Mouse (Mus musculus): Measurements from ENCODE around the gene B3galt1. TPM values are rescaled to one million over a fixed set of nuclear protein-coding genes. Genes with fewer than 3 reads are reported as not detected.
A peak's percentile ranks its signal among the peaks of the same experiment; 100 is the strongest.

Gene B3galt1
- polyA plus RNA-seq, 1 experiment from 2014 or later, result 51.2 TPM

GRCm38 (mm10) chr2:68124751-68125150, 559.1 kb downstream of the B3galt1 start:
- Histone ChIP-seq H3K36me3 (no peaks in the 10 kb centered on the region), H3K27me3 (no peaks in the 10 kb centered on the region), H3K27ac (no peak overlapping the region), H3K9me3 (no peaks in the 10 kb centered on the region), H3K4me3 (no peak overlapping the region), H3K9ac (no peak overlapping the region), H3K4me2 (no peak overlapping the region), H3K4me1 (replicated peaks) (peaks cover 13% of the 10 kb centered on the region)
- no peak for ATAC-seq (ENCODE audit: low FRiP score)
- 59% methylated on average over 6 of the region's 6 CpGs for WGBS

- H3K4me3 ChIP-seq, result no peak overlapping the region
- no peak overlapping the region for H3K4me2 ChIP-seq
- H3K9me3 ChIP-seq, result no peaks in the 10 kb centered on the region
- H3K9ac ChIP-seq, result no peak overlapping the region
- no peak overlapping the region for H3K27ac ChIP-seq
- WGBS, result 89% methylated on average over 2 of the region's 2 CpGs
- H3K36me3 ChIP-seq, result no peaks in the 10 kb centered on the region
- no peaks in the 10 kb centered on the region for H3K27me3 ChIP-seq
- ATAC-seq (ENCODE audit: low FRiP score), result no peak
- 0 out of 2 replicates have a peak, but pooled peaks cover 5% of the 10 kb centered on the region for H3K4me1 ChIP-seq (replicated peaks)
These were observed 575.4 kb downstream of the B3galt1 start for GRCm38 (mm10) chr2:68141094-68141493.

DNA sequence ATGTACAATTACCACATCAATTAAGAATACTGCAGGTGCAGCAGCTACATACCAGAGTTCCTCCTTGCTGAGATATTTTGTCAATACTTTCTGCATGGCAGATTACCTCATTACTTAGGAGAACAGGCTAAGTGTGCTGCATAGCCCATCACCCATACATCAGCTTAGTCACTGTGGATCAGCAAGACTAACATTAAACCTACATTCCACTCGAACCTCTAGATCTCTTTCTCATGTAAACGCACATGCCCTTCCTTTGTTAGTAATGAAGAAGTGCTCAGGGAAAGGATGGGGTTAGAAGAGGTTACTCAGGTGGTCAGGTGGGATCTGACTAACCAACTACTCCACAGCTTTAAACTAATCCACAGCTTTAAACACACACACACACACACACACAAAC, 577.6 kb downstream of the B3galt1 start:
- no peak overlapping the region for H3K4me2 ChIP-seq
- no peak overlapping the region for H3K27ac ChIP-seq
- H3K9ac ChIP-seq, result no peak overlapping the region
- ATAC-seq (ENCODE audit: low FRiP score), result no peak
- WGBS, result 64% methylated on average over 2 of the region's 2 CpGs
- no peaks in the 10 kb centered on the region for H3K9me3 ChIP-seq
- no peaks in the 10 kb centered on the region for H3K27me3 ChIP-seq
- no peaks in the 10 kb centered on the region for H3K36me3 ChIP-seq
- H3K4me1 ChIP-seq (replicated peaks), result 0 out of 2 replicates have a peak, but pooled peaks cover 5% of the 10 kb centered on the region
- H3K4me3 ChIP-seq, result no peak overlapping the region

GRCm38 (mm10) chr2:68159751-68160150, 594.1 kb downstream of the B3galt1 start:
- H3K4me2 ChIP-seq, result no peak overlapping the region
- H3K4me3 ChIP-seq, result no peak overlapping the region
- H3K9ac ChIP-seq, result no peak overlapping the region
- no peak overlapping the region for H3K27ac ChIP-seq
- H3K4me1 ChIP-seq (replicated peaks), result no peaks in the 10 kb centered on the region
- ATAC-seq (ENCODE audit: low FRiP score), result no peak
- WGBS, result 90% methylated on average over 5 of the region's 5 CpGs
- H3K9me3 ChIP-seq, result no peaks in the 10 kb centered on the region
- H3K27me3 ChIP-seq, result no peaks in the 10 kb centered on the region
- H3K36me3 ChIP-seq, result no peaks in the 10 kb centered on the region

GRCm38 (mm10) chr2:68160566-68160965, 594.9 kb downstream of the B3galt1 start:
- Histone ChIP-seq H3K27ac (no peak overlapping the region), H3K4me3 (no peak overlapping the region), H3K27me3 (no peaks in the 10 kb centered on the region), H3K9me3 (no peaks in the 10 kb centered on the region), H3K4me1 (replicated peaks) (no peaks in the 10 kb centered on the region), H3K9ac (no peak overlapping the region), H3K4me2 (no peak overlapping the region), H3K36me3 (no peaks in the 10 kb centered on the region)
- no peak for ATAC-seq (ENCODE audit: low FRiP score)
- 94% methylated on average over 2 of the region's 2 CpGs for WGBS

DNA sequence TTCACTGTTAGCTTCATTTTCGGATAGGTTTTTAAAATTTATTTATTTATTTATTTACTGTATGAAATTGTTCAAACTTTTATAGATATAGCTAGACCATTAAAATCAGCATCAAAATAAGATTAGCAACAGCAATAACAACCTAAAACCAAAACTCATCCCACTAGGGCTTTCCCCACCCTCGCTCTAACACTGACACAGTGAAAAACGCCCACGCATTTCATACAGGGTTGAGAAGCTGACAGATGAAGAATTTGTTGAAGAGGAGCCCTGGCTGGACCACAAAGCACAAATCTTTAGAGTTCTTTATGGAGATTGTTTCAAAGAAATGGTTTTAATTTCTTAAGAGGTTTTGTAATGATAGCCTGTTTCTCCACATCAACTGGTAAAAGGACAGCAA, 596.3 kb downstream of the B3galt1 start:
- Histone ChIP-seq H3K4me1 (replicated peaks) (no peaks in the 10 kb centered on the region), H3K4me3 (no peak overlapping the region), H3K27me3 (no peaks in the 10 kb centered on the region), H3K4me2 (no peak overlapping the region), H3K9ac (no peak overlapping the region), H3K27ac (no peak overlapping the region), H3K9me3 (no peaks in the 10 kb centered on the region), H3K36me3 (no peaks in the 10 kb centered on the region)
- 85% methylated on average over 4 of the region's 4 CpGs for WGBS
- ATAC-seq (ENCODE audit: low FRiP score), result no peak

- Histone ChIP-seq H3K4me3 (no peak overlapping the region), H3K9ac (no peak overlapping the region), H3K9me3 (no peaks in the 10 kb centered on the region), H3K27me3 (no peaks in the 10 kb centered on the region), H3K27ac (no peak overlapping the region), H3K36me3 (no peaks in the 10 kb centered on the region), H3K4me2 (no peak overlapping the region), H3K4me1 (replicated peaks) (peaks cover 4% of the 10 kb centered on the region; the same call in 1 of the 2 replicates)
- 78% methylated on average over 10 of the region's 10 CpGs for WGBS
- ATAC-seq (ENCODE audit: low FRiP score), result no peak
These were observed 605.6 kb downstream of the B3galt1 start for GRCm38 (mm10) chr2:68171306-68171705.

Small RNA genes lying within 50 kb of the gene (microRNA-seq; reads per million reads assigned to microRNA genes)
- not detected for gene Mir6335
- 3.3 reads per million, percentile 8 among the genes with 10 or more reads in this experiment for gene Mir7224

Other genes starting within 250 kb of the B3galt1 start
- gene Gm21830, start 152.1 kb upstream of the B3galt1 start, polyA plus RNA-seq (2015; fragmentation: Nextera tagmentation; extraction: Ambion mirVana), result not detected in 2 replicates
- not detected in 2 replicates for gene Gm26727, start 132.7 kb upstream of the B3galt1 start, polyA plus RNA-seq (2015; fragmentation: Nextera tagmentation; extraction: Ambion mirVana)
- gene Xirp2, start 119.9 kb upstream of the B3galt1 start, polyA plus RNA-seq (2015; fragmentation: Nextera tagmentation; extraction: Ambion mirVana), result not detected in 2 replicates

Data from hindbrain, embryonic 13.5 days (tissue).